Mouse (Mus musculus) monocyte, adult 5-6 weeks (primary cell): ENCODE measurements around the gene A030005K14Rik. TPM values are rescaled to one million over a fixed set of nuclear protein-coding genes. Genes with fewer than 3 reads are reported as not detected.

Source experiments
- ATAC-seq: fragments of 153-309, 156-312 bp; replicated peaks from 2 replicates; pipeline ENCODE4 v1.8.0; 2017; ENCODE audit warnings: mild to moderate bottlenecking; ENCODE audit not compliant: low TSS enrichment, insufficient number of reproducible peaks, severe bottlenecking, poor library complexity, low FRiP score
- total RNA-seq: library from RNA; stranded (forward); fragments of 200-1000, 200-491, 200-594 nt; gene quantifications from 3 replicates; pipeline ENCODE4 v1.2.3, GENCODE M21; 2017

A030005K14Rik gene
- total RNA-seq = not detected in 3 replicates

GRCm38 (mm10) chr1:83059278-83059677 is at the start of gene A030005K14Rik:
TSS of gene A030005K14Rik (minus strand) at chr1:83059378.
- ATAC-seq = no peak

GRCm38 (mm10) chr1:83107410-83107978 is 48.3 kb upstream of the A030005K14Rik start:
- no peak for ATAC-seq

- no peak for ATAC-seq
These were observed 46.3 kb upstream of the A030005K14Rik start for GRCm38 (mm10) chr1:83105464-83105863.

DNA sequence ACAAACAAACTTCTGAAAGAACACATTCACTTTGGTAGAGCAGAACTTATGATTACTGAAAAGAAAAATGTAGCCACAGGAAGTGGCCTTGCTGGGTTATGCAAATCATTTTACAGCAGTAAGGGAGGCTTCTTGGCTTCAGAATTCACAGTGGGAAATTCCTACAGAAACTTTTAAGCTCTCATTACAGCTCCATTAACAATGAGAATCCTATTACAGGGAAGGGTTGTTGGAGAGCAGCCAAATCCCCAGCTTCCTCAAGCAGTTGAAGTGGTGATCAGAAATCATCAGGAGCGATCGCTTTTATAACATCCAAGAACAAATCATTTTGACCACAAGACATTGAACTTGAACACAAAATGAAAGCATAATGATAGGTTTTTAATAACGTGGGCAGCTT is 42.7 kb upstream of the A030005K14Rik start:
- no peak for ATAC-seq

GRCm38 (mm10) chr1:83099580-83100137 is 40.5 kb upstream of the A030005K14Rik start:
- no peak for ATAC-seq

DNA sequence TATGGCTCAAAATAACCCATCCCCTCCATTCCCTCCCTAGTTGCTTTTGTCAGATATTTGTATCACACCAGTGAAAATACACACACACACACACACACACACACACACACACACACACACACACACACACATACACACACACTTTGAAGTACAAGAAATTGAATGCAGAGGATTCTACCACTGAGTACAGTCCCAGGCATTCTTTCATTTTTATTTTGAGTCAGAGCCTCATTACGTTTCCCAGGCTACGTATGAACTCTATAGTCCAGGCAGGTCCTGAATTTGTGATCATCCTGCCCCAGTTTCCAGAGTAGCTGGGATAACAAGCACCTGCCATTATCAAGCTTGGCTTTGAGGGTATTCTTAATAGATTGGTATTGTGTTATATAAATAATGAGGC is 40.0 kb upstream of the A030005K14Rik start:
- no peak for ATAC-seq

GRCm38 (mm10) chr1:83096935-83097334 is 37.8 kb upstream of the A030005K14Rik start:
- ATAC-seq = no peak

DNA sequence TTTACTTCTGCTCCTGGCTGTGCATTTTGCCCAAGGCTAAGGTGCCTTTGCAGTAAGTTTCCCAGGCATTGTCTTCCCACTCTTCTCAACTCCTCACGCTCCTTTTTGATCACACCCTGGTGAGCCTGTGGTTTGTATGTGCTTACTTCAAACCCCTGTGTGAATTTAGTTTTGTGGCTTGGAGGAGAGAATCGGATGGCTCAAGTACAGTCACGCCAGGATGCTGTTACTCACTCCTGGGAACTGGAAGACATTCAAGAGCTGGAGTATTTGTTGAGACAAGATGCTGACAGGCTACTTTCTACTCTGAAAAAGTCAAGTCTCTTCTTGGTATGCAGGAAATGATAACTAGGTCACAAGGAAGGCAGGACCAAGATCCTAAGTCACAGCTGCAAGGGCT is 32.1 kb upstream of the A030005K14Rik start:
- no peak for ATAC-seq

DNA sequence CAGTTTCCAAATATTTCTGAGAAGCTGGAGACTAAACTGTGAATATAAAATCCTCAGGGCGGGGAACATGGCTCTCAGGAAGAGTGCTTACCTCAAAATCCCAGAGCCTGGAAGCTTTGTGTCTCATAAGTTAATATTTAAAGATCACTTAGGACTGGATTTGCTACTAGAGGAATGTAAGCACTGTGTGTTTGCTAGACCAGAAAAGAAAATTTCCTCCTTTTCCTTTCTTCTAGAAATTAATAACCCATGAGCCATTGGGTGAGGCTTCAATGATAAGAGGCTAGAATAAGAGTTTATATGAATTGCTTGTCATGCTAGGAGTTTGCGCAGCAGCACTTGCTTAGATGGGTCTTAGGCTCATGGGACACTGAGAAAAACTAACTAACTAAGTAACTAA is 25.6 kb upstream of the A030005K14Rik start:
- ATAC-seq = no peak

DNA sequence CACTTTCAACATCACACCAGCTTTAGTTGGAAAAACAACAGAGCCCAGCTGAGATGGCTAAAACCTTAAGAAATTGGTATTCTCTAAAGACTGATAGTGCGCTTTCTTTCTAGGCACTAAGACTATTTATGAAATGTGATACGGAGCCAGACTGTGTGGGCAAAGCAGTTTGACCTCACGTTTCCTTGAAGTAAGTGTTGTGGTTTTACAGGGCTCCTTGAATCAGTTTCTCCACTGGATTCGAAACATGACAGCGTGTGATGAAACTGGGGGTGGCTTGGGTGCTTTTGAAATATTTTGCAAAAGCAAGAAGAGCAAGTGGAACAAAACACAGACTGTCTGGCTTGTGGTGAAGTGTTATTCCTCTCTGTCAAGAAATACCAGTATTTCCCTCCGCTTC is 17.8 kb upstream of the A030005K14Rik start:
- ATAC-seq = no peak

DNA sequence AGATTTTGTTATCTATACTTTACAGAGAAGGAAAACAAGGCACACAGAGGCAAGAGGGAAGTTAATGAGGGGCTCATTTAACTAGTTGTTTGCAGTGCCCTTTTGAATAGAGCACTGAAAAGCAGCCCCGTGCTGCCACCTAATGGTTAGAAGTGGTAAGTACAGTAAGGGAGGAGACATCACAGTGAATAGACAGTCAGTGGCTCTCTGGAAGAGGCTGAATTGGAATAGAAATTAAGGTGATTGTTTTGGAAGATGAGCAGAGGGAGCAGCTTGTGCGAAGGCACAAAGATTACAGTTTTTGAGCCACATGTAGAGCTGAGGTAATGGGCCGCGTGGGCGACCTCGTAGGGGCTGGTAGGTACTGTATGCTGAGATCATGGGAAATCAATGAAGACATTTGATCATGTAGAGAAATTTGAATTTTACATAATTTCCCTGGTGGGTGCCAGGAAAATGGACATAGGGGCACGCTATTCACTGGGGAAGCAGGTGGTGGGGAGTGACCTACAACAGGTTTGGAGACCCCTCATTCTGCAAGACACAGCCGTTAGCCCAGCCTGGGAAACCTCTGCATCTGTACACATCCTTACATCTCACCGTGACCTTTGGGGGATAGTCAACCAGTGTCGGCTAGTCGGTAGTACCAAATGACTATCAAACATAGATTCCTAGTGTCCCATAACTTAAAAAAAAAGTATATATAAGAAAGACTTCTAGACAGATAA is 17.2 kb upstream of the A030005K14Rik start:
- ATAC-seq = no peak

DNA sequence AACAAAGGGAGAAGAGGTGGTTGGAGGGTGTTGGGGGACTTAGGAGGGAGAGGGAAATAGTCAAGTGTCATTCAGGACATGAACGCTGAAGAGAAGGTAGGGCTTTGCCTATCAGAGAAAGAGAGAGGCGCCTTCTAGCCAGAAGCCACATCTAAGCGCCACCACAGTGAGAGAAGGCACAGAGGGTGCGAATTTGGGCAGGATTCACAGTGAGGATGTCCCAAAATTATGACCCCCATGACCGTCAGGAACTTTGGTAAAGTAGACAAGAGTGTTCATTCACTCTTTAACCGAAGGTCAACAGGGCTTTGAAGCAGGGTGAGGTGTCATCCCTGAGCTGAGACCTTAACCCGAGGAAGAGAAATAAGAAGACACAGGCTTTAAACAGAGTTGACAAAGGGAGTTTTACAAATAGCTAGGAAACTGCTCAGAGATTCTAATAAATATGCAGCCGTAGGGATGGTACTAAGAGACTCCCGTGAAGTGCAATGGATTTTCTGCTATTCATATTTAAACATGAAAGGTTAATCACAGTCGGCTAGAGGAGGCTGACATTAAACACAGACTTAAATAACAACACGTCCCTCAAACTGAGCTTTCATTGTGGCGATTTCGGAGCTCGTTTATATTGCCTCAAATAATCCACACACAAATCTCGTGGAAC is 16.5 kb upstream of the A030005K14Rik start:
- no peak for ATAC-seq

DNA sequence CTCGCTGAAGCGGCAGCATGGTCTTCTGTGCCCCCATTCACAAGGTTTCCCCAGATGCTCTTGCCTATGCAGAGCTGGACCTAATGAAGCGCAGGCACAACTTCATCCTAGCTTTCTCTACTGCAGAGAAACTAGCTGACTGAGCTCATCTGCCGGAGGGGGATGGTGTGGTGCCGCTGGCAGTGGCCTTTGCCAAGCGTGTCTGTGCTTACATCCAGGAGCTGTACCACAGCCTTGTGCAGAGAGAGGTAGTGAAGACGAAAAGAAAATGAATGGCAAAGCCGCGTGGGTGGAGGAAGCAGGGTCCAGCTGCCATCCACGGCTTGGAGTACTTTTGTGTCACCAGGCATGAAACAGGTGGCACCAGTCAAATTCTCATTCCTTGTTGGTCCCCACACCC is 8.0 kb upstream of the A030005K14Rik start:
- no peak for ATAC-seq

- no peak for ATAC-seq
These were observed 7.4 kb upstream of the A030005K14Rik start for GRCm38 (mm10) chr1:83066577-83066976.

GRCm38 (mm10) chr1:83064851-83065250 is 5.7 kb upstream of the A030005K14Rik start:
- ATAC-seq = no peak

- no peak for ATAC-seq
These were observed 1.5 kb upstream of the A030005K14Rik start, which contains the start of gene Krtap28-13 for GRCm38 (mm10) chr1:83060643-83061042. TSS of gene Krtap28-13 (plus strand) at chr1:83060930.

DNA sequence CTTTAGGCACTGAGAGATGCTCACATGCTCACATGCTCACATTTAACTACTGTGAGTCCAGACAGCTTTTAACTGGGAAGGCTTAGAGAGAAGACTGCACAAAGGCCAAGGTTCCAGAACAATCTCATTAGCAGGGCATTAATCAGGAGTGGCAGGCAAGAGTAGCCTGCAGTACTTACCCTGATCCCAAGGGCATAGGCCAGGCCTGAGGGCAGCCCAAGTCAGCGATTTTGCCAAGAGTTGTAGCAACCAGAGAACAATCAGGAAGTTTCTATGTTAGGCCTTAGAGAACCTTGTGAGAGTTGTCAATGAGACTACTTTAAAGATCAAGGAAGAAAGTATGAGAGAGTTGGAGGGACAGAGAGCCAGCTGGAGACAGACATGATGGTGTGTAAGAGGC is 697 bp downstream of the A030005K14Rik start:
- ATAC-seq = no peak

DNA sequence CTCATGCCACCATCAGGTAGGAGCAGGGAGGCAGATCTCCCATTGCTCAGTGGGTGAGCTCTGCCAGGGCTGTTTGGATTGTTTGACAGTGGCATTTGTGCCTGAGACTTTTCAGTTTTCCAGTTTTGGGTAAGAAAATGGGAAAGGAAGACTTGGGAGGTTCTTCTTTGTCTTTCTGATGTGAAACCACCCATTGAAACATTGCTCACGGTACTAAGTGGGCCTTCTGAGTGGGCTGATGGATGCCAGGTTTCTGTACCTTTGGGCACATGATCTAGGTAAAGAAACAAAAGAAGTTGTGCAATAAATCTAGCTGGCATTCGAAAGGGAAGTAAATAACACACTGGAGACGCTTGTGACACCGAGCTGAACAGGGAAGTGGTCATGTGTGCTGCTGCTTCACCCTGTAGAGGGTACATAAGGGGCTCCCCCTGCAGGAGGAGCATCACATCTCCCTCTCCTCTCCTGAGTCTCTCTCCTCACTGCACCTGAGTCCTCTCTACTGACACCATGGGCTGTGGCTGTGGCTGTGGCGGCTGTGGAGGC is 14.2 kb downstream of the A030005K14Rik start, which contains the start of gene Gm47969:
Gene Gm47969, plus strand, starts transcription at position 51 of the 546 bp plus-strand sequence.
- no peak for ATAC-seq

DNA sequence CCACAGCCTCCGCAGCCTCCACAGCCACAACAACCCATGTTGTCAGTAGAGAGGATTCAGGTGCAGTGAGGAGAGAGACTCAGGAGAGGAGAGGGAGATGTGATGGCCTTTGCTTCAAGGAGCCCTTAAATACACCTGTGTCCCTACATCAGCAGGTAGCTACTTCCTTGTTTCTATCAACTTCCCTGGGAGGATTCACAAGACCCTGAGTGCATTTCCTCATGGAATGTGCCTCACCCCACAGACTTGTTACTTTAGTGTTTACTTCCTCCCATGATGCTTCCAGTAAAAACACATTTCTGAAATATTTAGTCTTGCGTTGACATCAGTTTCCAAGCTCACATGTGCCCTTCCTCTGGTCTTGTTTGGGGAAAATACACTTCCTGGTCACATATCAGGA is 16.8 kb downstream of the A030005K14Rik start, which contains the start of gene Krtap28-10:
Gene Krtap28-10, minus strand, starts transcription at position 101 of the 400 bp plus-strand sequence.
- ATAC-seq = no peak
